Mouse (Mus musculus) bone marrow macrophage, adult 2 months (primary cell): ENCODE measurements around the gene Rab25. TPM values are rescaled to one million over a fixed set of nuclear protein-coding genes. Genes with fewer than 3 reads are reported as not detected.
A peak's percentile ranks its signal among the peaks of the same experiment; 100 is the strongest.

Experiments used
- H3K27ac ChIP-seq: 2 replicates; pipeline ENCODE4 v1.5.1; 2012; ENCODE audit warnings: low read depth, low read length; ENCODE audit not compliant: insufficient read depth
- H3K4me1 ChIP-seq: 2 replicates; pipeline ENCODE4 v1.6.1; 2012; ENCODE audit warnings: low read length; ENCODE audit not compliant: control insufficient read depth, insufficient read depth
- H3K4me3 ChIP-seq: 2 replicates; pipeline ENCODE4 v1.5.1; 2012; ENCODE audit warnings: mild to moderate bottlenecking, low read length, moderate library complexity; ENCODE audit not compliant: insufficient read depth
- CTCF ChIP-seq: IDR thresholded peaks from 2 replicates; pipeline ENCODE4 v1.5.1; 2012; ENCODE audit warnings: low read depth, mild to moderate bottlenecking, low read length, moderate library complexity
- POLR2A ChIP-seq: IDR thresholded peaks from 2 replicates; pipeline ENCODE4 v1.6.1; 2012; ENCODE audit warnings: mild to moderate bottlenecking, low read depth, low read length, borderline replicate concordance
- polyA plus RNA-seq: library from polyadenylated mRNA; stranded (reverse); fragments of >200 nt; gene quantifications from 2 replicates; pipeline ENCODE4 v1.2.4, GENCODE M21; 2012; ENCODE audit not compliant: missing spikeins, insufficient read depth, insufficient read length

Gene Rab25
- polyA plus RNA-seq, 1 experiment, result not detected

GRCm38 (mm10) chr3:88499580-88499979, 48.5 kb downstream of the Rab25 start:
- H3K4me3 ChIP-seq, result peak overlapping the region; percentile 96
- H3K27ac ChIP-seq, result no peak overlapping the region
- H3K4me1 ChIP-seq, result peaks cover 44% of the 10 kb centered on the region
- TF ChIP-seq POLR2A, result no peak

GRCm38 (mm10) chr3:88495741-88496415, 52.2 kb downstream of the Rab25 start:
- peak overlapping the region; percentile 92 for H3K27ac ChIP-seq
- H3K4me1 ChIP-seq, result peaks cover 44% of the 10 kb centered on the region
- no peak overlapping the region for H3K4me3 ChIP-seq
- no peak for TF ChIP-seq CTCF
- no peak for TF ChIP-seq POLR2A

- Histone ChIP-seq H3K4me3 (peak overlapping the region; percentile 12), H3K4me1 (peaks cover 51% of the 10 kb centered on the region), H3K27ac (peak overlapping the region; percentile 92)
- TF ChIP-seq POLR2A, result no peak
- TF ChIP-seq CTCF, result no peak
Measured at GRCm38 (mm10) chr3:88494836-88495628, 53.1 kb downstream of the Rab25 start.

GRCm38 (mm10) chr3:88493706-88494582, 54.2 kb downstream of the Rab25 start:
- TF ChIP-seq CTCF, result no peak
- TF ChIP-seq POLR2A, result no peak
- peaks cover 58% of the 10 kb centered on the region for H3K4me1 ChIP-seq
- H3K4me3 ChIP-seq, result peak overlapping the region; percentile 57; the same call in 1 of the 2 replicates
- peak overlapping the region; percentile 92 for H3K27ac ChIP-seq

Other genes with a start within 250 kb of the Rab25 start
- 401 and 428 TPM in 2 replicates for gene Glmp, start 223.3 kb downstream of the Rab25 start, polyA plus RNA-seq
- 0.68 and 0.71 TPM in 2 replicates for gene Tmem79, start 212.2 kb downstream of the Rab25 start, polyA plus RNA-seq
- gene Smg5, start 212.0 kb downstream of the Rab25 start, polyA plus RNA-seq, result 26.0 and 27.8 TPM in 2 replicates
- not detected in 2 replicates for gene Paqr6, start 183.7 kb downstream of the Rab25 start, polyA plus RNA-seq
- not detected in 2 replicates for gene Bglap3, start 175.6 kb downstream of the Rab25 start, polyA plus RNA-seq
- not detected in 2 replicates for gene Bglap2, start 169.6 kb downstream of the Rab25 start, polyA plus RNA-seq
- not detected in 2 replicates for gene Bglap, start 163.8 kb downstream of the Rab25 start, polyA plus RNA-seq
- 55.0 and 59.7 TPM in 2 replicates for gene Pmf1, start 138.0 kb downstream of the Rab25 start, polyA plus RNA-seq
- 14.0 and 17.5 TPM in 2 replicates for gene Slc25a44, start 123.2 kb downstream of the Rab25 start, polyA plus RNA-seq
- gene Sema4a, start 87.1 kb downstream of the Rab25 start, polyA plus RNA-seq, result 178 and 180 TPM in 2 replicates
- gene Lmna, start 38.3 kb downstream of the Rab25 start, polyA plus RNA-seq, result 124 and 126 TPM in 2 replicates
- gene Mex3a, start 15.9 kb downstream of the Rab25 start, polyA plus RNA-seq, result 0.13 and 0.16 TPM in 2 replicates
- gene Lamtor2, start 4.8 kb upstream of the Rab25 start, polyA plus RNA-seq, result 149 and 154 TPM in 2 replicates
- 22.9 and 25.8 TPM in 2 replicates for gene Ubqln4, start 5.5 kb upstream of the Rab25 start, polyA plus RNA-seq
- gene Ssr2, start 27.6 kb upstream of the Rab25 start, polyA plus RNA-seq, result 71.3 and 83.2 TPM in 2 replicates
- 140 and 154 TPM in 2 replicates for gene Arhgef2, start 57.7 kb upstream of the Rab25 start, polyA plus RNA-seq
- not detected in 2 replicates for gene Rxfp4, start 104.8 kb upstream of the Rab25 start, polyA plus RNA-seq
- gene Khdc4, start 137.5 kb upstream of the Rab25 start, polyA plus RNA-seq, result 40.7 and 48.4 TPM in 2 replicates
- 100 and 110 TPM in 2 replicates for gene Rit1, start 168.5 kb upstream of the Rab25 start, polyA plus RNA-seq
- 12.1 and 13.5 TPM in 2 replicates for gene Syt11, start 226.9 kb upstream of the Rab25 start, polyA plus RNA-seq